Mouse (Mus musculus) limb, embryonic 11.5 days (tissue): Measurements from ENCODE around the gene Arhgap23. TPM values are rescaled to one million over a fixed set of nuclear protein-coding genes. Genes with fewer than 3 reads are reported as not detected.

Source experiments
- ATAC-seq: fragments of 200-750 bp; cut with Nextera tagmentation; 2 replicates; pipeline ENCODE4 v1.8.0; 2017; ENCODE audit warnings: low read depth; ENCODE audit not compliant: insufficient number of reproducible peaks, low FRiP score, low TSS enrichment
- DNase-seq: peaks from one replicate; pipeline ENCODE4 v3.0.0-alpha.2; 2015; ENCODE audit warnings: low spot score
- H3K27ac ChIP-seq: fragments of 300-500 bp; sonication (generic); replicated peaks from 2 replicates; pipeline ENCODE4 v1.5.1; 2014; ENCODE audit warnings: low read depth, mild to moderate bottlenecking, low read length
- H3K27me3 ChIP-seq: fragments of 300-500 bp; sonication (generic); 2 replicates; pipeline ENCODE4 v1.6.1; 2014; ENCODE audit warnings: mild to moderate bottlenecking, low read length, mixed read lengths; ENCODE audit not compliant: control insufficient read depth, insufficient read depth
- H3K36me3 ChIP-seq: fragments of 300-500 bp; sonication (generic); 2 replicates; pipeline ENCODE4 v1.6.1; 2014; ENCODE audit warnings: mild to moderate bottlenecking, low read length, moderate library complexity, mixed read lengths; ENCODE audit not compliant: control insufficient read depth, insufficient read depth
- H3K4me1 ChIP-seq: fragments of 300-500 bp; sonication (generic); 2 replicates; pipeline ENCODE4 v1.6.1; 2014; ENCODE audit warnings: low read length, mixed read lengths; ENCODE audit not compliant: control insufficient read depth, insufficient read depth
- H3K4me2 ChIP-seq: fragments of 300-500 bp; sonication (generic); 2 replicates; pipeline ENCODE4 v1.6.1; 2014; ENCODE audit warnings: low read depth, mild to moderate bottlenecking, moderate library complexity; ENCODE audit not compliant: severe bottlenecking
- H3K4me3 ChIP-seq: fragments of 300-500 bp; sonication (generic); 2 replicates; pipeline ENCODE4 v1.5.1; 2014; ENCODE audit warnings: low read depth, low read length
- H3K9ac ChIP-seq: fragments of 300-500 bp; sonication (generic); 2 replicates; pipeline ENCODE4 v1.6.1; 2014; ENCODE audit warnings: mild to moderate bottlenecking, low read length
- H3K9me3 ChIP-seq: fragments of 300-500 bp; sonication (generic); 2 replicates; pipeline ENCODE4 v1.6.1; 2016; ENCODE audit warnings: low read length; ENCODE audit not compliant: control insufficient read depth
- WGBS: fragments of 180-500 bp; shearing (Covaris S2); extraction: QIAGEN DNeasy Blood & Tissue Kit; methylation state at CpG from one replicate; pipeline ENCODE4 v1.1.7; 2014; 5-methylcytosine and 5-hydroxymethylcytosine counted together
- polyA plus RNA-seq: library from polyadenylated mRNA; unstranded; fragments of >200 nt; fragmentation: Nextera tagmentation; extraction: Ambion mirVana; gene quantifications from 2 replicates; pipeline ENCODE4 v1.2.1, GENCODE M21; 2014

Gene Arhgap23
- polyA plus RNA-seq, 1 experiment from 2014 or later: 4.2 TPM

GRCm38 (mm10) chr11:97383764-97384163 lies 31.6 kb upstream of the Arhgap23 start:
- peaks cover 10% of the 10 kb centered on the region; the same call in 1 of the 2 replicates for H3K36me3 ChIP-seq
- DNase-seq: no peak
- H3K27ac ChIP-seq: no peak overlapping the region
- no peaks in the 10 kb centered on the region for H3K27me3 ChIP-seq
- H3K4me1 ChIP-seq: no peaks in the 10 kb centered on the region
- WGBS: 73% methylated on average over 2 of the region's 2 CpGs
- H3K9me3 ChIP-seq: no peaks in the 10 kb centered on the region
- no peak overlapping the region for H3K4me2 ChIP-seq
- no peak for ATAC-seq
- H3K9ac ChIP-seq: no peak overlapping the region
- H3K4me3 ChIP-seq: no peak overlapping the region

GRCm38 (mm10) chr11:97387811-97388210 lies 27.5 kb upstream of the Arhgap23 start:
- no peaks in the 10 kb centered on the region for H3K4me1 ChIP-seq
- no peak for DNase-seq
- H3K9me3 ChIP-seq: no peaks in the 10 kb centered on the region
- no peak overlapping the region for H3K27ac ChIP-seq
- ATAC-seq: no peak
- 100% methylated on average over 2 of the region's 2 CpGs for WGBS
- no peak overlapping the region for H3K4me3 ChIP-seq
- H3K27me3 ChIP-seq: no peaks in the 10 kb centered on the region
- no peak overlapping the region for H3K4me2 ChIP-seq
- H3K36me3 ChIP-seq: peaks cover 12% of the 10 kb centered on the region
- H3K9ac ChIP-seq: no peak overlapping the region

- H3K4me1 ChIP-seq: no peaks in the 10 kb centered on the region
- H3K9ac ChIP-seq: no peak overlapping the region
- H3K27me3 ChIP-seq: no peaks in the 10 kb centered on the region
- H3K9me3 ChIP-seq: no peaks in the 10 kb centered on the region
- no peak for DNase-seq
- H3K4me2 ChIP-seq: no peak overlapping the region
- H3K36me3 ChIP-seq: peaks cover 6% of the 10 kb centered on the region
- H3K27ac ChIP-seq: no peak overlapping the region
- no peak for ATAC-seq
- WGBS: 90% methylated on average over 8 of the region's 8 CpGs
- H3K4me3 ChIP-seq: no peak overlapping the region
Observed at GRCm38 (mm10) chr11:97389127-97389526, 26.2 kb upstream of the Arhgap23 start.

- DNase-seq: no peak
- no peak for ATAC-seq
- no peak overlapping the region for H3K27ac ChIP-seq
- H3K27me3 ChIP-seq: no peaks in the 10 kb centered on the region
- no peak overlapping the region for H3K4me3 ChIP-seq
- H3K9ac ChIP-seq: no peak overlapping the region
- H3K36me3 ChIP-seq: peaks cover 5% of the 10 kb centered on the region
- WGBS: 77% methylated on average over 11 of the region's 11 CpGs
- no peak overlapping the region for H3K4me2 ChIP-seq
- no peaks in the 10 kb centered on the region for H3K9me3 ChIP-seq
- no peaks in the 10 kb centered on the region for H3K4me1 ChIP-seq
Observed at GRCm38 (mm10) chr11:97393658-97394057, 21.7 kb upstream of the Arhgap23 start.

- H3K4me3 ChIP-seq: no peak overlapping the region
- peaks cover 5% of the 10 kb centered on the region for H3K36me3 ChIP-seq
- 85% methylated on average over 11 of the region's 11 CpGs for WGBS
- no peak overlapping the region for H3K4me2 ChIP-seq
- H3K4me1 ChIP-seq: no peaks in the 10 kb centered on the region
- ATAC-seq: no peak
- no peak overlapping the region for H3K27ac ChIP-seq
- no peak overlapping the region for H3K9ac ChIP-seq
- no peak for DNase-seq
- H3K9me3 ChIP-seq: no peaks in the 10 kb centered on the region
- H3K27me3 ChIP-seq: no peaks in the 10 kb centered on the region
Observed at GRCm38 (mm10) chr11:97394146-97394545, 21.2 kb upstream of the Arhgap23 start.

GRCm38 (mm10) chr11:97398506-97398905 lies 16.8 kb upstream of the Arhgap23 start:
- H3K4me3 ChIP-seq: no peak overlapping the region
- peaks cover 4% of the 10 kb centered on the region; the same call in 1 of the 2 replicates for H3K4me1 ChIP-seq
- no peak for DNase-seq
- 76% methylated on average over 2 of the region's 2 CpGs for WGBS
- no peaks in the 10 kb centered on the region for H3K9me3 ChIP-seq
- H3K36me3 ChIP-seq: peaks cover 3% of the 10 kb centered on the region; the same call in 1 of the 2 replicates
- H3K9ac ChIP-seq: no peak overlapping the region
- peaks cover 4% of the 10 kb centered on the region; the same call in 1 of the 2 replicates for H3K27me3 ChIP-seq
- no peak overlapping the region for H3K4me2 ChIP-seq
- no peak for ATAC-seq
- H3K27ac ChIP-seq: no peak overlapping the region

GRCm38 (mm10) chr11:97399958-97400710 lies 15.2 kb upstream of the Arhgap23 start:
- Histone ChIP-seq H3K4me1 (peaks cover 9% of the 10 kb centered on the region), H3K27ac (no peak overlapping the region), H3K9ac (no peak overlapping the region), H3K4me2 (peak overlapping the region; percentile 40), H3K4me3 (peak overlapping the region; percentile 7; the same call in 1 of the 2 replicates), H3K9me3 (no peaks in the 10 kb centered on the region), H3K27me3 (peaks cover 4% of the 10 kb centered on the region; the same call in 1 of the 2 replicates), H3K36me3 (peaks cover 3% of the 10 kb centered on the region; the same call in 1 of the 2 replicates)
- WGBS: 4% methylated on average over 23 of the region's 23 CpGs
- DNase-seq (peak; percentile 90), ATAC-seq (peak; percentile 62)

- Histone ChIP-seq H3K27me3 (peaks cover 12% of the 10 kb centered on the region; the same call in 1 of the 2 replicates), H3K9ac (no peak overlapping the region), H3K4me3 (no peak overlapping the region), H3K9me3 (no peaks in the 10 kb centered on the region), H3K27ac (no peak overlapping the region), H3K36me3 (no peaks in the 10 kb centered on the region; the same call in 1 of the 2 replicates), H3K4me1 (peaks cover 15% of the 10 kb centered on the region), H3K4me2 (no peak overlapping the region)
- 16% methylated on average over 6 of the region's 6 CpGs for WGBS
- DNase-seq (no peak), ATAC-seq (no peak)
Observed at GRCm38 (mm10) chr11:97401082-97401481, 14.3 kb upstream of the Arhgap23 start.
